Mouse (Mus musculus) C2C12 (cell line): ENCODE results near the gene Fahd2a.

Source experiments
- CEBPB ChIP-seq: IDR thresholded peaks from one replicate; pipeline ENCODE4 v1.6.1; 2011; ENCODE audit warnings: low read depth, mild to moderate bottlenecking, control low read depth, moderate library complexity
- CTCF ChIP-seq: IDR thresholded peaks from one replicate; pipeline ENCODE4 v1.5.1; 2011; ENCODE audit not compliant: control insufficient read depth, insufficient read depth, insufficient read length
- MAX ChIP-seq: IDR thresholded peaks from one replicate; pipeline ENCODE4 v1.6.1; 2011; ENCODE audit warnings: mild to moderate bottlenecking, control low read depth
- MYOD1 ChIP-seq: IDR thresholded peaks from one replicate; pipeline ENCODE4 v1.6.1; 2011; ENCODE audit warnings: low read depth; ENCODE audit not compliant: control insufficient read depth, insufficient read length
- MYOG ChIP-seq: IDR thresholded peaks from one replicate; pipeline ENCODE4 v1.6.1; 2011; ENCODE audit not compliant: control insufficient read depth, insufficient read length; ENCODE audit errors: extremely low read depth

DNA sequence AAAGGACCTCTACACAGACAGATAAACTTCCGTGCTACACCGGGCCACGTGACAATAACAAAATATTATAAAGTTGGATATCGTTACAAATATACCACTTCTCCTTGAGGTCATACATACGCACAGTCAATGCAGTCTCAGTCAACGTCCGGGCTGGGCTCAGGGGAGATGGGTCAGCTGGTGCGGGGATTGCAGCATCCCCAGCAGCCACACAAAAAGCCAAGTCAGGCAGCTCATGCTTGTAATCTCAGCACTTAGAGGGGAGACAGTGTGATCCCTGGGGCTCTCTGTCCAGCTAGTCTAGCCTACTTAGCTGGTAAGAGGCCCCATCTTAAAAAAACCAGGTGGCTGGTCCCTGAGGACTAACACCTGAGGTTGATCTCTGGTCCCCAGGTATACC is 26.9 kb upstream of the Fahd2a start:
- TF ChIP-seq CTCF (no peak), MYOD1 (no peak), MAX (no peak), CEBPB (no peak), MYOG (no peak)
